Mouse (Mus musculus) fibroblast of lung, adult 2 months (primary cell): ENCODE results near the gene Fbn1.

Source experiments
- DNase-seq: peaks from one replicate; pipeline ENCODE4 v3.0.0-alpha.2; 2011; ENCODE audit warnings: low read depth

Fbn1 gene

GRCm38 (mm10) chr2:125507893-125508292, at the start of gene Fbn1:
Fbn1 (minus strand) TSS chr2:125507993.
- no peak for DNase-seq

DNA sequence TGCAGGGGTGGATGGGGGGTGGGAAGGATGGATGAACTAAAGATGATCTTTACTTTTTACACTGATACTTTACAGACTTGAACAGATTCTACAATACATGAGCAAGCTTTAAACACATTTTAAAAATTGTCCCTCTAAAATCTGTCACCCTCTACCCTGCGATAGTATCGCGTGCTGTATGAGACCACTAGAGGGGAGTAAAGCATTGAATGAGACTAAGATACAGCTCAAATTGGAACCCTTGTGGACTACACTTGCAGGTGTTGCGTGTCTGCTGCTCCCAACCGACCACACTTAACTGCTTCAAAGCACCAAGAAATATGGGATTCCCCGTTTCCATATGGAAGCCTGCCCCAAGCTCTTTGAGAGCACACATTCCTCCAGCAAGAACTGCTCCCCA, 48.0 kb upstream of the Fbn1 start:
- DNase-seq, result no peak

DNA sequence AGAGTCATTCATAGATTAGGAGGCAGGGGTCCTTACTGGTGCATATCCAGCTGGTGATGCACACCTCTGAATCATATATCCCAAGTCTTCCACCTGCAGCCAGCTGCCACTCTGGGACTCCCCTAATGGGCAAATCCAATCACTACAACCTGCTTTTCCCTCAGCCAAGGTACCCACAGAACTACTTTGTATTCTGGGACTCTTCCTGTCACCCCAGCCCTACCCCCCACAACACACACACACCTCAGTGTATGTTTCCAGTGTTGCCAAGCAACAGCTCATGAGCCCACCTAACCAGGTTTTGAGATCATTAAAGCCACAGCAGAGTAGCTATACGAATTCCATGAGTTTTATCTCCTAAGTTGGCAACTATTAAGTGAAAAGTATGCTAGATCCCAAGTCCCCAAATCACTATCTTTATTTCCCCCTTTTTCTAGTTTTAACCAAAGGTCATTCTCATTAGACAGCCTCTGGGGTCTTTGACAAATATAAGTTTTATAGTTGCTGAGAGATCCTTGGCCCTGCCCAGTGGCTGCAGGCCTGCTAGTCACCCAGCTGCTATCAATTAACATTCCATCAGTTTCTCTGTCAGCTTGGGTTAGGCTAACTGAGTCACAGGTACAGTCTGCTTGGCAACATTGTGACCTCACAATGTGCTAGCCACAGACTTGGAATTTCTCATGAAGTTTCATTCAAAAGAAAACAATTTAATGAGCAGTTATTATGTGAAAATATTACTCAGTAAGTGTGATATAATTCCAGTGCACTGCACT, 41.2 kb upstream of the Fbn1 start:
- DNase-seq, result peak; percentile 51

GRCm38 (mm10) chr2:125544986-125545385, 37.2 kb upstream of the Fbn1 start:
- DNase-seq, result no peak

GRCm38 (mm10) chr2:125543646-125544045, 35.9 kb upstream of the Fbn1 start:
- no peak for DNase-seq

- DNase-seq, result no peak
These were observed 33.7 kb upstream of the Fbn1 start for GRCm38 (mm10) chr2:125541451-125541850.

DNA sequence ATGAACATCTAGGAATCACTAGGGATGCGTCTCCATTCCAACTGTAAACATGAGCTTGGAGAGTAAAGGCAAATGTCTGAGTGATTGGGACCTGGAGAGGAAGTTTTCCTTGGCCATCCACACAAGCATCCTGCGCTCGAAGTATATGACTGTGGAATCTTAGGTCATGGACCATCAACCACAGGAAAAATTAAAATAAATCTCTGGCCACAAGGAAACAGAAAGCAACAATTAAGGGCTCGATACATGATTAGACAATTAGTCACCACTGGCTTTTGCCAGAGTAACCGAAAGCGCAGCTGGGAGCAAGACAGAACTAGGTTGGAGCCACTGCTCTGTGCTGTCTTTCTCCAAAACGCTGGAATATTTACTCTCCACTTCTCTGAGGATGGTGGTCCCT, 32.8 kb upstream of the Fbn1 start:
- DNase-seq, result peak; percentile 59

- no peak for DNase-seq
These were observed 31.8 kb upstream of the Fbn1 start for GRCm38 (mm10) chr2:125539640-125540039.

- peak; percentile 56 for DNase-seq
These were observed 22.9 kb upstream of the Fbn1 start for GRCm38 (mm10) chr2:125530665-125531064.

DNA sequence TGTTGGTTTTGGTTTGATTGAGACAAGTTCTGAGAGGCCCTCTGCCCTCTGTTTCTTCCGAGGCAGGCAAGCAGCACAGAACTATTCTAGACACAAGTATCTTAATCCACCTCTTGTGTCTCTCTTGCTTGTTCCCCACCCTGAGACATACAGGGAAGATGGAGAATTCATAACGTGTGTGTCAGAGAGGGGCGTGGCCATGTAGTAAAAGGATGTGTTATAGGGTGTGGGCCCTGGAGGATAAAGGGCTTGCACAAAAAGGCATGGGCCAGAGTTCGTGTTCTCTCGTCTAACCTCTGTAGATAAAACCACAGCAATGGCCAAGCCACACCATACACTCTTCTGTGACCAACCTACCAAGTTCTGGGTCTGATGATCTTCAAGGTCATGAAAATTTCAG, 18.8 kb upstream of the Fbn1 start:
- DNase-seq, result no peak

DNA sequence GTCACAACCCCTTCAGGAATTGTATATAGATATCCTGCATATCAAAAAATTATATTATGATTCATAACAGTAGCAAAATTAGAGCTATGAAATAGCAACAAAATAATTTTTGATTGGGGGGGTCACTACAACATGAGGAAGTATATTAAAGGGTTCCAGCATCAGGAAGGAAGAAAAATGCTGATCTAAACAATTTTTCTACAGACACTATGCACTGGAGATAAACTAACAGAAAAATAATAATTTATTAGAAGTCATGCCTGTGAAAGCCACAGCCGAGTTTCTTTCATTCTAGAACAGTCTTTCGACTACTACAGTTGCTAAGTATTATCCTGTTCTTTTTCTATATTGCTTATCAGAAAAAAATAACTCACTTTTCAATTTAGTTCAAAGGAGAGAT, 17.7 kb upstream of the Fbn1 start:
- no peak for DNase-seq

DNA sequence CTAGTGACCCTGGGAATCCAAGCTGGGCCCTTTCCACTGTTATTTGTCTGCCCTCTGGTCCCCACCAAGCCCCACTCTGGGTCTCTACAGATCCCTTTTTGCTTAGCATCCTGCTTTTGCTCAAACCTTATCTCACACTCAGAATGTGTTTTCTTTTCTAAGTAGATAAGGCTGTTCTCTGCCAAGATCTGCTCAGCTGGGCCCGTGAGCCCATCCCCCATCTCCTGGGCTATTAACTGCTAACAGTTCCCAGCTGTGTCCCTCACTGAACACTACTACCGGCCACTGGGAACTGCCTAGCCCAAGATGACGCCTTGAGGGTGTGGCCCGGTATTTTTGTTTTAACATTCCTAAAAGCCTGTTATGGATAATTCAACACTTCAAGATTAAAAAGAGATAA, 8.8 kb upstream of the Fbn1 start:
- no peak for DNase-seq

GRCm38 (mm10) chr2:125515291-125516057, 7.7 kb upstream of the Fbn1 start:
- no peak for DNase-seq

DNA sequence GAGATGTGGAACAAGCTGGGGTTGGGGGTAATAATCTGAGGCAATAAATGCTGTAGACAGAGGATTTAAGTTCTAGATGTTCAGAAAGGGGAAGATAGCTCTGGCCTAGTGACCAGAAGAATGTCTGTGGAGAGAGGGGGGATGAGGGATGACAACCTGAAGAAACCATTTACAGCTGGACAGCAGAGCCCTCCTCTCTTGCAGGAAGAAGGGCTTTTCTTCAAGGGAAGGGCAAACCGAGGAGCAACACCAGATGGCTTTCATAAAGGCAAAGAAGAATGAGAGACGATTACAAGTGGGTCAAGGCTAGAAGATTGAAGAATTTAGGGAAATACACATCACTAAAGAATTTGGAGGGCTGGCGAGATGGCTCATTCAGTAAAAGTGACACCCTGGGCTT, 6.6 kb upstream of the Fbn1 start:
- DNase-seq, result no peak

- no peak for DNase-seq
These were observed 4.8 kb upstream of the Fbn1 start for GRCm38 (mm10) chr2:125512544-125512943.

DNA sequence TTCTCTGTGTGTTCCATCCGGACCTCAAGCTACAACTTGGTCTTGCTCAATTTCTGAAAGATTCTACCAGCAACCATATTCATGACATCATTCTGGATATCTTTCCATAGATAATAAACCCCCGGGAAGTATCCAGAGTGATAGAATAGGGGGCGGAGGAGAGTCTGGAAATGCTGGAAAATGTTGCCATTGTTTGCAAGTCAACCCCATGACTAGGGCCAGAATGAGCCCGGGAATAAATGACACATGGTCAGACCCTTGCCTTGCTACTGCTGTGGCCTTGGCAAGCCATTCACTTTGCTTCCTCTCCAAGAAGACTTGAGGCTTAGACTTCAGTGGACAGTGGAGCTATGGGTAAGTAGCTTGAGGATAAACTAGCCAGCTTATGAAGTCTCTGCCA, 4.1 kb upstream of the Fbn1 start:
- DNase-seq, result no peak

GRCm38 (mm10) chr2:125510752-125511151, 3.0 kb upstream of the Fbn1 start:
- DNase-seq, result no peak

DNA sequence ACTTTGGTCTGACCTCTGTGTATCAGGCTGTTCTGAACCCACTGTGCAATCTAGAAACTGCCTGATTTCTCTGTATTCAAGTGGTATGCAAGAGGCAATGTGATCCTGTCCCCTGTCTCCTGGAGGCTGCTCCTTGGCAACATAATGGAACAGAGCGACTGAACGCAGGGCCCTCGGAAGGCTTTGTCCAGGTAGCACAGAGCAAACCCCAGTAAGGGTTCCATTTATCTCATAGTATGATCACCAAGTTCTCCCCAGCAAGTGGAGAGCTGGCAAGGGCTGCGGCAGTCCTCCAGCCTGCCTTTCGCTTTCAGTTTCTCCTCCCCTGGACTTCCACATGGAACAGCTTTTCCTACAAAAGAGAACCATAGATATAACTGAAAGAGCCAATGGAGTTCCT, 588 bp upstream of the Fbn1 start:
- no peak for DNase-seq

GRCm38 (mm10) chr2:125506316-125507054, 1.3 kb downstream of the Fbn1 start:
- DNase-seq, result no peak

GRCm38 (mm10) chr2:125505746-125506315, 2.0 kb downstream of the Fbn1 start:
- no peak for DNase-seq

GRCm38 (mm10) chr2:125505006-125505745, 2.6 kb downstream of the Fbn1 start, which contains the start of gene Gm9913:
Gm9913 (plus strand) TSS chr2:125505089.
- DNase-seq, result no peak

GRCm38 (mm10) chr2:125501526-125501925, 6.3 kb downstream of the Fbn1 start:
- DNase-seq, result no peak
